Mouse (Mus musculus) left cerebral cortex, adult 8-10 months (tissue): Measurements from ENCODE around the gene Gm45062. TPM values are rescaled to one million over a fixed set of nuclear protein-coding genes. Genes with fewer than 3 reads are reported as not detected.
A peak's percentile ranks its signal among the peaks of the same experiment; 100 is the strongest.
"Not testable (repeated sequence)": the region's sequence is repeated elsewhere in the genome, so short reads cannot be mapped to it uniquely, and the experiment has no call there.

Experiments used
- DNase-seq, 2 experiments: peaks; one replicate each; pipeline ENCODE4 v3.0.0; 2022; ENCODE audit warnings: low spot score in 2 of 2
- total RNA-seq, 4 experiments: library from RNA; stranded (reverse); gene quantifications; 2 replicates each; pipeline ENCODE4 v1.2.4; 2022

Gene Gm45062
- total RNA-seq, 4 experiments from 2014 or later = 7.1 to 11.2 (median 10.4) TPM

GRCm38 (mm10) chr6:8506631-8507030, 247.4 kb downstream of the Gm45062 start:
- no peak for DNase-seq

GRCm38 (mm10) chr6:8508883-8509536, 249.8 kb downstream of the Gm45062 start:
- DNase-seq = peak; percentile 94 to 99

- peak in 1 of 2 experiments; percentile 67 for DNase-seq
Measured at GRCm38 (mm10) chr6:8509551-8509950, 250.3 kb downstream of the Gm45062 start, which contains the start of gene Glcci1. Gene Glcci1 (plus strand): TSS chr6:8509600.

GRCm38 (mm10) chr6:8509961-8510863, 251.0 kb downstream of the Gm45062 start:
- peak in 1 of 2 experiments; percentile 38 for DNase-seq

- DNase-seq = no peak
Measured at GRCm38 (mm10) chr6:8510864-8511428, 251.7 kb downstream of the Gm45062 start.

- DNase-seq = no peak
Measured at GRCm38 (mm10) chr6:8511447-8511846, 252.2 kb downstream of the Gm45062 start.

GRCm38 (mm10) chr6:8512416-8512815, 253.2 kb downstream of the Gm45062 start:
- DNase-seq = no peak

GRCm38 (mm10) chr6:8519687-8520086, 260.4 kb downstream of the Gm45062 start:
- no peak for DNase-seq

- DNase-seq = no peak
Measured at GRCm38 (mm10) chr6:8521231-8521630, 262.0 kb downstream of the Gm45062 start.

- DNase-seq = no peak
Measured at GRCm38 (mm10) chr6:8524717-8525116, 265.5 kb downstream of the Gm45062 start.

GRCm38 (mm10) chr6:8531104-8531894, 272.0 kb downstream of the Gm45062 start:
- DNase-seq = no peak

- DNase-seq = no peak
Measured at GRCm38 (mm10) chr6:8536944-8537343, 277.7 kb downstream of the Gm45062 start.

- DNase-seq = not testable (repeated sequence)
Measured at GRCm38 (mm10) chr6:8541531-8541930, 282.3 kb downstream of the Gm45062 start.

- DNase-seq = no peak
Measured at GRCm38 (mm10) chr6:8544822-8545221, 285.6 kb downstream of the Gm45062 start.

- no peak for DNase-seq
Measured at GRCm38 (mm10) chr6:8545780-8546179, 286.5 kb downstream of the Gm45062 start.

- DNase-seq = no peak
Measured at GRCm38 (mm10) chr6:8551155-8551554, 291.9 kb downstream of the Gm45062 start.

- DNase-seq = no peak
Measured at GRCm38 (mm10) chr6:8556849-8557571, 297.8 kb downstream of the Gm45062 start.

GRCm38 (mm10) chr6:8560682-8561081, 301.4 kb downstream of the Gm45062 start:
- DNase-seq = no peak

- peak in 1 of 2 experiments; percentile 17 for DNase-seq
Measured at GRCm38 (mm10) chr6:8582377-8582776, 323.1 kb downstream of the Gm45062 start.

- no peak for DNase-seq
Measured at GRCm38 (mm10) chr6:8583892-8584291, 324.6 kb downstream of the Gm45062 start.

- no peak for DNase-seq
Measured at GRCm38 (mm10) chr6:8591665-8592064, 332.4 kb downstream of the Gm45062 start.
